Mouse (Mus musculus) MEL (cell line): Measurements from ENCODE around the gene Rcc1l. TPM values are rescaled to one million over a fixed set of nuclear protein-coding genes. Genes with fewer than 3 reads are reported as not detected.

Experiments used
- DNase-seq: peaks from one replicate; pipeline ENCODE4 v3.0.0; 2011; ENCODE audit warnings: low read depth, low spot score
- H3K27ac ChIP-seq: 2 replicates; pipeline ENCODE4 v1.5.1; 2012; ENCODE audit warnings: low read depth, mild to moderate bottlenecking, control low read depth, low read length, moderate library complexity; ENCODE audit not compliant: control insufficient read depth
- H3K27me3 ChIP-seq, 2 experiments: fragments of 150-350 bp in 1 of 2; sonication (generic) in 1 of 2; 2 replicates each; pipeline ENCODE4 v1.6.1; 2012; ENCODE audit warnings: low read length in 2 of 2, mild to moderate bottlenecking in 2 of 2, improper control_type of control experiment in 1 of 2, moderate library complexity in 1 of 2; ENCODE audit not compliant: insufficient read depth in 2 of 2, control insufficient read depth in 1 of 2
- H3K36me3 ChIP-seq, 2 experiments: 2 replicates each; pipeline ENCODE4 v1.6.1; 2012 to 2014; ENCODE audit warnings: low read length in 2 of 2, improper control_type of control experiment in 1 of 2, inconsistent platforms in 1 of 2, mild to moderate bottlenecking in 1 of 2; ENCODE audit not compliant: insufficient read depth in 2 of 2, control insufficient read depth in 1 of 2
- H3K4me1 ChIP-seq, 2 experiments: fragments of 150-350 bp in 1 of 2; sonication (generic) in 1 of 2; 2 replicates each; pipeline ENCODE4 v1.6.1; 2012; ENCODE audit warnings: low read length in 2 of 2, improper control_type of control experiment in 1 of 2, mild to moderate bottlenecking in 1 of 2; ENCODE audit not compliant: insufficient read depth in 2 of 2, control insufficient read depth in 1 of 2
- H3K4me3 ChIP-seq, 2 experiments: fragments of 150-350 bp in 1 of 2; sonication (generic) in 1 of 2; 2 replicates each; pipeline ENCODE4 v1.5.1; 2012; ENCODE audit warnings: low read depth in 2 of 2, low read length in 2 of 2, mild to moderate bottlenecking in 2 of 2, moderate library complexity in 2 of 2, control low read depth in 1 of 2, improper control_type of control experiment in 1 of 2; ENCODE audit not compliant: control insufficient read depth in 1 of 2, insufficient read depth in 1 of 2
- H3K79me2 ChIP-seq: 2 replicates; pipeline ENCODE4 v1.6.1; 2012; ENCODE audit warnings: mild to moderate bottlenecking, low read length, moderate library complexity; ENCODE audit not compliant: control insufficient read depth, poor library complexity, insufficient read depth
- H3K9ac ChIP-seq: 2 replicates; pipeline ENCODE4 v1.6.1; 2012; ENCODE audit warnings: low read depth, mild to moderate bottlenecking, control low read depth, low read length, moderate library complexity; ENCODE audit not compliant: control insufficient read depth, poor library complexity, severe bottlenecking
- H3K9me3 ChIP-seq: fragments of 150-350 bp; sonication (generic); replicated peaks from 2 replicates; pipeline ENCODE4 v1.6.1; 2012; ENCODE audit warnings: mild to moderate bottlenecking, low read length, improper control_type of control experiment, moderate library complexity; ENCODE audit not compliant: insufficient read depth
- CHD1 ChIP-seq: IDR thresholded peaks from 2 replicates; pipeline ENCODE4 v1.6.1; 2012; ENCODE audit warnings: low read depth, mild to moderate bottlenecking, inconsistent platforms, low read length, improper control_type of control experiment
- CHD2 ChIP-seq: IDR thresholded peaks from 2 replicates; pipeline ENCODE4 v1.6.1; 2011; ENCODE audit warnings: low read length, improper control_type of control experiment
- ELF1 ChIP-seq: IDR thresholded peaks from 2 replicates; pipeline ENCODE4 v1.6.1; 2014; ENCODE audit warnings: low read depth, mild to moderate bottlenecking, inconsistent platforms, low read length, improper control_type of control experiment, moderate library complexity
- GABPA ChIP-seq: IDR thresholded peaks from 2 replicates; pipeline ENCODE4 v1.6.1; 2012; ENCODE audit warnings: low read depth, mild to moderate bottlenecking, inconsistent platforms, low read length, improper control_type of control experiment, moderate library complexity
- GATA1 ChIP-seq: IDR thresholded peaks from 2 replicates; pipeline ENCODE4 v1.6.1; 2011; ENCODE audit warnings: low read depth, low read length, improper control_type of control experiment
- JUND ChIP-seq: IDR thresholded peaks from 2 replicates; pipeline ENCODE4 v1.6.1; 2011; ENCODE audit warnings: low read depth, mild to moderate bottlenecking, improper control_type of control experiment, low read length
- MAFK ChIP-seq: IDR thresholded peaks from 2 replicates; pipeline ENCODE4 v1.6.1; 2011; ENCODE audit warnings: low read depth, mild to moderate bottlenecking, low read length, improper control_type of control experiment, borderline replicate concordance
- MEF2A ChIP-seq: IDR thresholded peaks from 2 replicates; pipeline ENCODE4 v1.6.1; 2014; ENCODE audit warnings: low read depth, mild to moderate bottlenecking, inconsistent platforms, low read length, improper control_type of control experiment; ENCODE audit not compliant: poor library complexity, insufficient replicate concordance, severe bottlenecking; ENCODE audit errors: extremely low read depth
- MXI1 ChIP-seq: IDR thresholded peaks from 2 replicates; pipeline ENCODE4 v1.6.1; 2011; ENCODE audit warnings: mild to moderate bottlenecking, low read depth, low read length, improper control_type of control experiment
- NRF1 ChIP-seq: IDR thresholded peaks from 2 replicates; pipeline ENCODE4 v1.6.1; 2014; ENCODE audit warnings: low read depth, mild to moderate bottlenecking, inconsistent platforms, low read length, improper control_type of control experiment, moderate library complexity; ENCODE audit not compliant: poor library complexity, insufficient read depth, severe bottlenecking
- POLR2A ChIP-seq, 2 experiments: IDR thresholded peaks; 2 replicates each; pipeline ENCODE4 v1.6.1; 2011 to 2012; ENCODE audit warnings: low read length in 2 of 2, mild to moderate bottlenecking in 2 of 2, control low read depth in 1 of 2, improper control_type of control experiment in 1 of 2, low read depth in 1 of 2, moderate library complexity in 1 of 2; ENCODE audit not compliant: control insufficient read depth in 1 of 2, insufficient read depth in 1 of 2, poor library complexity in 1 of 2
- RAD21 ChIP-seq: IDR thresholded peaks from 2 replicates; pipeline ENCODE4 v1.6.1; 2011; ENCODE audit warnings: mild to moderate bottlenecking, low read depth, low read length, improper control_type of control experiment
- SIN3A ChIP-seq: IDR thresholded peaks from 2 replicates; pipeline ENCODE4 v1.6.1; 2012; ENCODE audit warnings: low read length, improper control_type of control experiment, inconsistent platforms
- SMC3 ChIP-seq: IDR thresholded peaks from 2 replicates; pipeline ENCODE4 v1.6.1; 2011; ENCODE audit warnings: low read depth, low read length, improper control_type of control experiment
- TAL1 ChIP-seq: IDR thresholded peaks from 2 replicates; pipeline ENCODE4 v1.6.1; 2012; ENCODE audit warnings: mild to moderate bottlenecking, inconsistent platforms, low read length, moderate library complexity, mixed read lengths
- UBTF ChIP-seq: IDR thresholded peaks from 2 replicates; pipeline ENCODE4 v1.6.1; 2012; ENCODE audit warnings: low read depth, mild to moderate bottlenecking, inconsistent platforms, low read length, improper control_type of control experiment, moderate library complexity, borderline replicate concordance; ENCODE audit not compliant: insufficient read depth
- USF1 ChIP-seq: IDR thresholded peaks from 2 replicates; pipeline ENCODE4 v1.6.1; 2014; ENCODE audit warnings: low read depth, mild to moderate bottlenecking, inconsistent platforms, low read length, improper control_type of control experiment, moderate library complexity
- USF2 ChIP-seq, 2 experiments: IDR thresholded peaks; 2 replicates each; pipeline ENCODE4 v1.6.1; 2011 to 2012; ENCODE audit warnings: improper control_type of control experiment in 2 of 2, low read length in 2 of 2, borderline replicate concordance in 1 of 2, inconsistent platforms in 1 of 2, low read depth in 1 of 2, mild to moderate bottlenecking in 1 of 2; ENCODE audit not compliant: insufficient read depth in 1 of 2
- ZC3H11A ChIP-seq: IDR thresholded peaks from 2 replicates; pipeline ENCODE4 v1.6.1; 2012; ENCODE audit warnings: low read depth, mild to moderate bottlenecking, inconsistent platforms, low read length, improper control_type of control experiment
- ZKSCAN1 ChIP-seq: IDR thresholded peaks from 2 replicates; pipeline ENCODE4 v1.6.1; 2012; ENCODE audit warnings: low read depth, mild to moderate bottlenecking, inconsistent platforms, low read length, improper control_type of control experiment, moderate library complexity
- ZMIZ1 ChIP-seq: IDR thresholded peaks from 2 replicates; pipeline ENCODE4 v1.6.1; 2012; ENCODE audit warnings: low read depth, mild to moderate bottlenecking, inconsistent platforms, low read length, improper control_type of control experiment, moderate library complexity
- polyA plus RNA-seq, 2 experiments: library from polyadenylated mRNA; stranded (reverse) in 1 of 2; unstranded in 1 of 2; fragments of >175 nt in 1 of 2; fragments of >200 nt in 1 of 2; gene quantifications; 2 replicates each; pipeline versions ENCODE4 v1.2.1 to v1.2.4; 2012; ENCODE audit warnings: low replicate concordance in 2 of 2, low read depth in 1 of 2; ENCODE audit not compliant: insufficient read length in 2 of 2, insufficient read depth in 1 of 2, missing spikeins in 1 of 2
- total RNA-seq: library from RNA; depleted of rRNA; stranded (reverse); fragments of 300-350 nt; gene quantifications from 2 replicates; pipeline ENCODE4 v1.2.3, GENCODE M21; 2012

Rcc1l gene
- total and polyA plus RNA-seq, 3 experiments = 51.7 to 59.1 TPM; not detected in 1

DNA sequence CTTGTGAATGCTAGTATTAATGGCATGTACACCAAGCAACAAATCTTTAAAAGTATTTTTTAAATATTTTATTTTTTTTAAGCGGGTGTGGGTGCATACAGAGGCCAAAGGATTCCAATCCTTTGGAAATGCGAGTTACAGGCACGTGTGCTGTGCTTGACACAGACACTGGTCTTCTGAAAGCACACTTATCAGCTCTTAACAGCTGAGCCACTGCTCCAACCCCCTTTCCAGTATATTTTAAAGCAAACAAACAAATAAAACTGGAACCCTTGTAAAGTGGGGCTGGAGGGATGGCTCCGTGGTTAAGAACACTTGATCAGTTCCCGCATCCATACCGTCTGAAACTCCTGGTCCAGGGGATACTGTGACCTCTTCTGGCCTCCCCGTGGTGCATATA, 6.6 kb upstream of the Rcc1l start (continued):
- TF ChIP-seq MEF2A (no peak), MXI1 (peak; percentile 89; the same call in 1 of the 2 replicates), NRF1 (no peak), ZKSCAN1 (no peak), SIN3A (peak; percentile 85), CHD2 (no peak), POLR2A (IDR thresholded peaks at IDR 0.05; ENCODE audit: control insufficient read depth in 1 of 2, insufficient read depth in 1 of 2, low read depth in 1 of 2, low read length in 2 of 2, poor library complexity in 1 of 2) (no peak), UBTF (no peak), CHD1 (peak; percentile 84; the same call in 1 of the 2 replicates), USF1 (peak; percentile 55; the same call in 1 of the 2 replicates)

DNA sequence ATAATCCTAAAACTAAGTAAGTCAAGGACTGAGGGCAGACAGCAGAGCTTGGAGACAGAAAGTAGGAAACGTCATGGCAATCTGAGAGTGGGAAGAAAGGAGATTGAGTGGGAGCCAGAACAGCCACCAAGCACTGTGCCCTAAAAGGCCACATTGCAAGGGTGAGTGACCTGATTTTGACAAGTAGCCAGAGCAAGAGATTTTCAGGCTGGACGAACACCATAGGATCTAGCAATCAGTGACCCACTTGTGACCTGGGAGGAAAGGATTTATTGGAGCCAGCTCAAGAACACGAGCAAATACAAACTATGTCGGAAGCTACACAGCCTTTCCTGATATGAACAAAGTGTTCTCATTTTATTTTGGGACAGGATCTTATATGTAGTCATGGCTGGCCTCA, 6.2 kb upstream of the Rcc1l start:
- Histone ChIP-seq H3K9me3 (no peaks in the 10 kb centered on the region), H3K79me2 (peaks cover 9% of the 10 kb centered on the region), H3K27me3 (no peaks in the 10 kb centered on the region), H3K36me3 (peaks cover 0 to 12% of the 10 kb centered on the region in 2 experiments; a peak in 2 of 4 replicates), H3K9ac (peak overlapping the region; percentile 97)
- peak; percentile 27 for DNase-seq
- TF ChIP-seq TAL1 (no peak), JUND (no peak), UBTF (no peak), MXI1 (no peak), MAFK (no peak), GATA1 (no peak), USF2 (IDR thresholded peaks at IDR 0.05; ENCODE audit: borderline replicate concordance in 1 of 2, insufficient read depth in 1 of 2, low read depth in 1 of 2, low read length in 2 of 2) (no peak), ELF1 (no peak), ZC3H11A (no peak), CHD1 (no peak), RAD21 (no peak), SMC3 (no peak), GABPA (no peak), ZMIZ1 (no peak), SIN3A (no peak)
- TF ChIP-seq, all 39 proteins: peak for 0
- H3K4me3 ChIP-seq = peak overlapping the region in 1 of 2 experiments; percentile 72; a peak in 2 of 4 replicates
- no peak overlapping the region for H3K27ac ChIP-seq
- peaks cover 2 to 15% of the 10 kb centered on the region in 2 experiments; a peak in 2 of 4 replicates for H3K4me1 ChIP-seq
